Comparison of ENCODE assay signal across 12 mouse cellular contexts in the genomic region with DNA sequence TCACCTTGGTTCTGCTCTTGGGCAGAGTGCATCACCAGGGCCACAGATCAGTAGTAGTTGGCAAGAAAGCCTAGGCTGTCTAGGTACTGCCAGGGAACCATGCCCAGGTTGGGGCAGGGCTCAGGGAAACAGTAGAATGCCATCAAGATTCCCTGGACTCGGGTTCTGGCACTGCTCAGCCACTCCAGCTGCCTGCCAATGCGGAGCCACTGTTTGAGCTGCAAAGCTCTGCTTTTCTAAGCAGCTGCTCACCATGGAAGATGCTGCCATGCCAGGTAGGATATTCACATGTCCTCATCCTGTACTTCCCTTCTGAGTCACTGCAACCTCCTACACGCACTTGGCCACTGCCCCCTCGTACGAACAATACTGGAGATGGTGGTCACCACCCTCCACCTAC. TPM values are rescaled to one million over a fixed set of nuclear protein-coding genes. Genes with fewer than 3 reads are reported as not detected.
DNase-seq lines count a peak whose midpoint lies in the region; ATAC-seq and TF ChIP-seq lines count a peak whose summit lies in the region.
"Had no signal": no experiment of that assay in that cellular context is flagged by ENCODE, and none has a peak within 500 bp of the region (broad histone marks: within the 10 kb centered on the region; RNA-seq: fewer than 3 reads in every experiment).

No protein-coding gene starts in this region.

- TF ChIP-seq EP300 in heart, adult 2 months (IDR thresholded peaks at IDR 0.05; ENCODE audit: insufficient read depth, low read depth, low read length), result no peak

- no peak for TF ChIP-seq CTCF in lung, adult 2 months (IDR thresholded peaks at IDR 0.05; ENCODE audit: insufficient read depth, low read length)
- TF ChIP-seq CTCF in heart, adult 2 months (IDR thresholded peaks at IDR 0.05), result no peak

- ATAC-seq in frontal cortex, adult (ENCODE audit: low TSS enrichment), result peak; percentile 26; the same call in 1 of the 2 replicates

- H3K27ac ChIP-seq in heart, adult 2 months, result no peak overlapping the region
- H3K27ac ChIP-seq: limb, embryonic 13.5 days had no signal

- no peak for TF ChIP-seq POLR2A in lung, adult 2 months (IDR thresholded peaks at IDR 0.05; ENCODE audit: borderline replicate concordance, extremely low read depth, low read depth, low read length)
- TF ChIP-seq POLR2A in heart, adult 2 months (IDR thresholded peaks at IDR 0.05; ENCODE audit: insufficient read depth, low read depth, low read length), result no peak

- WGBS in lung, adult 2 months, result 60% methylated on average over 5 of the region's 5 CpGs
- WGBS in heart, adult 2 months, result 31% methylated on average over 5 of the region's 5 CpGs

- H3K36me3 ChIP-seq in heart, adult 2 months (ENCODE audit: control insufficient read depth, insufficient read depth, low read length), result no peaks in the 10 kb centered on the region

- H3K4me1 ChIP-seq in lung, adult 2 months (ENCODE audit: control insufficient read depth, insufficient read depth, low read length), result peaks cover 10% of the 10 kb centered on the region
- peaks cover 12% of the 10 kb centered on the region for H3K4me1 ChIP-seq in heart, adult 2 months (ENCODE audit: control insufficient read depth, insufficient read depth, low read length)

- H3K27me3 ChIP-seq in heart, adult 2 months (ENCODE audit: control insufficient read depth, insufficient read depth, low read length), result no peaks in the 10 kb centered on the region
- H3K27me3 ChIP-seq: limb, embryonic 13.5 days had no signal

- no peak overlapping the region for H3K9ac ChIP-seq in heart, adult 2 months (ENCODE audit: low read depth, low read length)
- H3K9ac ChIP-seq: limb, embryonic 13.5 days had no signal

- DNase-seq in frontal cortex, postnatal 25 days (ENCODE audit: low spot score in 2 of 2), result no peak
- peak; percentile 14 for DNase-seq in lung, postnatal 36 days
- DNase-seq in lung, adult 2 months, result no peak
- peak; percentile 46 to 74 for DNase-seq in heart, adult 2 months
- DNase-seq in right cerebral cortex, postnatal 36 days (ENCODE audit: low spot score in 2 of 2), result peak; percentile 29 to 49
- no peak for DNase-seq in urinary bladder, postnatal 36 days (ENCODE audit: low spot score in 2 of 2)
- no peak for DNase-seq in layer of hippocampus, postnatal 10 days (ENCODE audit: low spot score in 2 of 2)
- DNase-seq: midbrain, embryonic 14.5 days had no signal

- intact Hi-C loops in heart, adult 2 months (cut with DNase I), result no loop called here

- H3K79me2 ChIP-seq in heart, adult 2 months (replicated peaks; ENCODE audit: control insufficient read depth, insufficient read depth, low read length), result peaks cover 6% of the 10 kb centered on the region

- H3K4me3 ChIP-seq in lung, adult 2 months (replicated peaks; ENCODE audit: extremely low read depth, low read depth, low read length), result no peak overlapping the region
- no peak overlapping the region for H3K4me3 ChIP-seq in heart, adult 2 months
- H3K4me3 ChIP-seq: limb, embryonic 13.5 days had no signal

RNA-seq across cellular contexts. Expression of a gene that starts 4.7 kb away (rescaled TPM):
- polyA plus RNA-seq in lung, adult 2 months (2012; rRNA removed), result 45.9 and 49.7 TPM in 2 replicates
- 1 to 10 TPM; 6.1 to 7.4 TPM for total RNA-seq in heart, adult 2 months (2021)
- polyA plus RNA-seq in heart, adult 2 months (2012; rRNA removed), result 15.1 and 15.5 TPM in 2 replicates
- 10 to 100 TPM; 38.2 to 50.8 TPM for total RNA-seq in layer of hippocampus, postnatal 10 days (2021)

RNA-seq across cellular contexts. Expression of a gene that starts 28.5 kb away (rescaled TPM):
- not detected in 2 replicates for polyA plus RNA-seq in lung, adult 2 months (2012; rRNA removed)
- total RNA-seq in heart, adult 2 months (2021), result under 1 TPM; 0.27 to 0.37 TPM
- polyA plus RNA-seq in heart, adult 2 months (2012; rRNA removed), result 0.44 and 0.61 TPM in 2 replicates
- total RNA-seq in layer of hippocampus, postnatal 10 days (2021), result not detected
- total RNA-seq: hematopoietic stem cell, adult 5-6 weeks had no signal

RNA-seq across cellular contexts. Expression of a gene that starts 36.1 kb away (rescaled TPM):
- polyA plus RNA-seq in lung, adult 2 months (2012; rRNA removed), result 24.4 and 37.5 TPM in 2 replicates
- total RNA-seq in heart, adult 2 months (2021), result under 1 TPM; 0.10 to 0.30 TPM
- 0.15 and 2.8 TPM in 2 replicates for polyA plus RNA-seq in heart, adult 2 months (2012; rRNA removed)
- total RNA-seq in layer of hippocampus, postnatal 10 days (2021), result not detected
- total RNA-seq: hematopoietic stem cell, adult 5-6 weeks had no signal
- polyA plus RNA-seq: embryonic facial prominence, embryonic 11.5 days; limb, embryonic 13.5 days had no signal

RNA-seq across cellular contexts. Expression of a gene that starts 36.1 kb away (rescaled TPM):
- 107 and 131 TPM in 2 replicates for polyA plus RNA-seq in lung, adult 2 months (2012; rRNA removed)
- 10 to 100 TPM; 40.8 to 48.7 TPM for total RNA-seq in heart, adult 2 months (2021)
- polyA plus RNA-seq in heart, adult 2 months (2012; rRNA removed), result 74.7 and 115 TPM in 2 replicates
- 100 to 1,000 TPM; 144 to 149 TPM for total RNA-seq in layer of hippocampus, postnatal 10 days (2021)

Comparison
In these comparisons a context has a peak if more than half of its experiments do, and no peak if none do; other contexts are left out.
1. DNase-seq: peak in lung, postnatal 36 days (single experiment), heart, adult 2 months (2 of 2) and right cerebral cortex, postnatal 36 days (2 of 2); none in frontal cortex, postnatal 25 days (0 of 2), lung, adult 2 months (single experiment), urinary bladder, postnatal 36 days (0 of 2) and layer of hippocampus, postnatal 10 days (0 of 2).
2. RNA of a gene that starts 4.7 kb away (total RNA-seq): 38.2 to 50.8 TPM in layer of hippocampus, postnatal 10 days; 6.1 to 7.4 TPM in heart, adult 2 months; every median in the first group is over 4 times any median in the second.